Mouse (Mus musculus): Measurements from ENCODE around the gene Pdcl3.
A peak's percentile ranks its signal among the peaks of the same experiment; 100 is the strongest.

The Pdcl3 gene

DNA sequence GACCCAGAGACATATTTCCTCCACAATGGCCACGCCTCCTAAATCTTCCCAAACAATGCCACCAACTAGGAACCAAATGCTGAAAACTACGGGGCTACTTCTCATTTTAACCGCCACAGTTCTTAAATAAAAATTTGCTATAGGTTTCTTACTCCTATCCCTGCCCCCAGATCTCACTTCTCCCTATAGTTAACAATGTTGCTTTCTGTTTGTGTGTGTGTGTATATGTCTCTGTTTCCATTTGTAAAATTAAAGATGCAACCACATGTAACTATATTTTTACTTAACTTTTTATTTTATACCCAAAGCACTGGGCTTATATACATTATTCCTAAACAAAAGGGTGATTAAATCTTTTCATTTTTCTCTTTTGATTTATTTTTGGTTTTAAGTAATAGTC, at the start of gene Pdcl3:
TSS of gene Pdcl3 (plus strand) at position 301 of the 400 bp plus-strand sequence.
- DNase-seq (ENCODE audit: low read depth, low spot score) = no peak

DNA sequence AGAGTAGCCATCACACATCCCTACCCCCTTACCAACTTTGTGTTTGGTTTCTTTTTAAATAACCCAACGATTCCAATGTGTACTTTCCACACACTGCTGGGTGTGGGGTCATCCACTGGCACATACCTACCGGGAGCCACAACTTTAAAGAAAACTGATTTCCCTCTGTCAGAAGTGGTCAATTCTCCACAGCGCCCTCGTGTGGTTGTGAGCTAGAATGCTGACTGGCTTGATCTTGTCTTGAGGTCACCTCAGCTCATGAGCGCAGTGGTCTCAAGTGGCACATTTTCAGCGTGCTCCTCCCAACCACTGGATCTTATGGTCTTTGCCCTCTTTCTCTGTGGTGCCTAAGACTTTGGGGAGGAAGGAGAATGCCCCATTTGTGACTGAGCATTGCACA, 48.6 kb upstream of the Pdcl3 start:
- DNase-seq (ENCODE audit: low read depth, low spot score) = no peak

DNA sequence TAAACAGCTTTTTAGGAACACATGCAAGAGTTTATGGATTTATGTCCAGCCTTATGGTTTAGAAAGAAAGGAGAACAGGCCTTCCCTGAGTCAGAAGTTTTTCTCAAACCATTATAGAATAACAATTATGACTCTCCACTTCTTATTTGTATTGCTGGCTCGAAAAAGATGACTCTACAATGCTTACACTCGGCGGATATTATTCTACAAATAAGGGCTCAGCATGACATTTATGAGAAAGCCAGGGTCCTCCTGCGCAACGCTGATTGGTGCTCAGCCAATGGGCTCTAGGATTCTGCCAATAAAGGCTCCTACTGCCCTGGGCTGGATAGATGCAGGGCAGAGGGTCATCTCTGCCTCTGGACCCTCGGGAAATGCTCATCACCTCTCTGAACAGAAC, 46.6 kb upstream of the Pdcl3 start, which contains the start of gene Nms:
TSS of gene Nms (plus strand) at position 301 of the 400 bp plus-strand sequence.
- DNase-seq (ENCODE audit: low read depth, low spot score) = no peak

DNA sequence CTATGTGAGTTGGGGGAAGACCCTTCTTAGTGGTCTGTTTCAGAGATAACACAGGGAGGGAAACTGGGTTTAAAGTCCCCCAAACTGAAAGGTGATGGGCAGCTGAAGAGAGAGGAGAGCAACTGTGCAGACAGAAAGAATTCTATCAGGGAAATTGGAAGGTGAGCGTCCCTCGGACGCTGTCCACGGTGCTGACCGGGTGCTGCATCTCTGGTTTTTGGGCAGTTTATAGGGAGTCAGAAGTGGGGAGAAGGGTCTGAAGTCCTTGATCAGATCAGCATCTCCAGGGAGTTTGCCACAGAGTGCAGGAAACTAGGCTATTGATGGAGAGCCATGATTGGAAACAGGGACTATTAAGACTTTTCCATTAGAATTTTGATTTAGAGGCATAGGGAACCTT, 45.8 kb upstream of the Pdcl3 start:
- DNase-seq (ENCODE audit: low read depth, low spot score) = no peak

DNA sequence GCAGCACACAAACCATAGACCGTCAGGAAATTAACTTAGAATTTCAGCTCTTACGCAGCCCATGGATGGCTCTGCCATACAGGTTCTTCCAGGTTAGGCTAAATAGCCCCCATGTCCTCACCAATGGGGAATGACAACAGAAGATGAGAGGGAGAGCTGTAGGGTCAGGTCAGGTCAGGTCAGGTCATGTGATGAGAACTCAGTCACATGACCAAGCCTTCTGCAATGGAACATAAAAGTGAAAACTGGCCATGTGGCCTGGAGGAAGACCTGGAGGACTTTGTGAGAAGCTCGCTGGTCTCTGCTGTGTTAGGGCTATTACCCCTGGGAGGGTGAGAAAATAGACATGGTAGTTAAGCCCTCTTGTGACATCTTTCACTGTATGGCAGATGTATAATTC, 29.0 kb upstream of the Pdcl3 start:
- DNase-seq (ENCODE audit: low read depth, low spot score) = no peak

DNA sequence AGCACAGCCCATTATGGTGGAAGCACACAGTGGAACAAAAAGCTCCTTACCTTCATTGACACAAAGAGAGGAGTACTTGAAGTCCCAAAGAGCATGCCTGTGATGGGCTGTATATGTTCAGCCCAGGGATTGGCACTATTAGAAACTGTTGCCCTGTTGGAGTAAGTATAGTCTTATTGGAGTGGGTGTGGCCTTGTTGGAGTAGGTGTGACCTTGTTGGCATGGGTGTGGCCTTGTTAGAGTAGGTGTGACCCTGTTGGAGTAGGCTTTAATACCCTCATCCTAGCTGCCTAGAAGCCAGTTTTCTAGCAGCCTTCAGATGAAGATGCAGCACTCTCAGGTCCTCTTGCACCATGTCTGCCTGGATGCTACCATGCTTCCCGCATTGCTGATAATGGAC, 16.3 kb upstream of the Pdcl3 start:
- no peak for DNase-seq (ENCODE audit: low read depth, low spot score)

DNA sequence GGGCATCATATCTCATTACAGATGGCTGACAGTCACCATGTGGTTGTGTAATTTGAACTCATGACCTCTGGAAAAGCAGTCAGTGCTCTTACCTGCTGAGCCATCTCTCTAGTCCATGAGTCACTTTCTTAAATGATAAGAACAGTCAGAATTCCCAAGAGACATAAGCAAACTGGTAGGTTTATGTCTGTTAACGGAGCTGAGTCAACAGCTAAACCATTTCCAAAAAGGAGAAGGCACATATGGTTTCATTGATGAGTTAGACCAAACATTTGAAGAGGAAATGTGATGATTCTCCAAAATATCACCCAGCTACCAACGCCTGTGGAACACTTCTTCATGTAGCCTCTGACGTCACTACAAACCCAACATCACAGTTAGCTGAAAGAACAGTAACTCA, 13.7 kb upstream of the Pdcl3 start:
- DNase-seq (ENCODE audit: low read depth, low spot score) = no peak

DNA sequence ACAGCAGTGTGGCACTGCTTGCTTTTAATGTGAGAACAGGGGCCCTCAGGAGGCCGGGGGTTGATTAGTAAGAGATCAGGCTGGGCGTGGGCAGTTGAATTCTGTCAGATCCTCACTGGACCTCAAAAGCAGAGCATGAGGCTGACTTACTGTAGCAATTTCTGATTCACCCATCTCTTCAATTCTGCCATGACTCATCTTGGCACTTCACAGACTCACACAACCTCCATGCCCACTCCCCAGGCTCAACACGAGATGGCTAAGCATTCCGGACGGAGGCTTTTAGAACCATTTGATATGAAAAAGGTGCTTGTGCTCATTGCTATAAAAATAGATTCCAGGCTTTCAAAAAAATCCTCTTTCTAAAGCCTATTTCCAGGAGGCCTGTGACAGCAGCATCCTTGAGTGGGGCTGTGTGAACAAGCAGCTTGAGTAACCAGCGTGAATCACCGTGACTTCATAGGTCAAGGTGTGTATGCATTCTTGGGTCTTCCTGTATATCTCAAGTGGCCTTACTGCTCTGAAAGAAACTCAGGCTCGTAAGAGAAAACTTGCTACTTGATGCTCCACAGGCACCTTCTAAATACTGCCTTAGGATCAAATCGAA, 12.3 kb upstream of the Pdcl3 start:
- no peak for DNase-seq (ENCODE audit: low read depth, low spot score)

DNA sequence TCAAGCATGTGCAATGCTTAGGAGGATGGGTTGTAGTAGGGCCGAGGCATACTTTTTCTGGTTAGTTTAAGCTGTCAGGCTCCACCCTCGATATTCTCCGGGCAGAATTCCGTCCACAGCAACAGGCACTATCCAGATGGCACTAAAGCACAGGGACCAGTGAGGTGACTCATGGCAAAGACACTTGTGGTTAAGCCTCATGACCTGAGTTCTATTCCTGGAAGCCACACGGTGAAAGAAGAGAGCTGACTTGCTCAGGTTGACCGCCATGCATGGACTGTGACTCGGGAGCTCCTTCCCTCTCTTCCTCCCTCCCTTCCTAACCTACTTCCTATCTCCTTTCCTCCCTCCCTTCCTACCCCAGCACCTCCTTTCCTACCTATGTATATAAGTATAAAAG, 5.5 kb upstream of the Pdcl3 start:
- no peak for DNase-seq (ENCODE audit: low read depth, low spot score)

DNA sequence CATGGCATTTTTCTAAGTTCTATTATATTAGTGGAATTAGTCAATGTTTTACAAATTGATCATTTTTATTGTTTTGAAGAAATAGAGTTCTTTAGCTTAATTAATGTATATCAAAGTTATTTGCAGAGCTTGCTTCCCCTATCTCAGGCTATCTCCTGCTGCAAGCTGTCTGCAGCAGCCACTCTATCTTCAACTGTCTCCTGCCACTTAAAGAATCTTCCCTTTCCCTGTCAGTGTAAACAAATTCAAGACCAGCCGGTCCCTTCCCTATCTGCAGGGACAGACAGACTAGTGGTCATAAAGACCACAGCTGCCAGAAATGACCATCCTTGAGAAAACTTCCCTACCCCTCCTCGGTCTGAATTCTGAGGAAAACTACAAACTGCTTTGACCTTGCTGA, 1.5 kb upstream of the Pdcl3 start:
- no peak for DNase-seq (ENCODE audit: low read depth, low spot score)

DNA sequence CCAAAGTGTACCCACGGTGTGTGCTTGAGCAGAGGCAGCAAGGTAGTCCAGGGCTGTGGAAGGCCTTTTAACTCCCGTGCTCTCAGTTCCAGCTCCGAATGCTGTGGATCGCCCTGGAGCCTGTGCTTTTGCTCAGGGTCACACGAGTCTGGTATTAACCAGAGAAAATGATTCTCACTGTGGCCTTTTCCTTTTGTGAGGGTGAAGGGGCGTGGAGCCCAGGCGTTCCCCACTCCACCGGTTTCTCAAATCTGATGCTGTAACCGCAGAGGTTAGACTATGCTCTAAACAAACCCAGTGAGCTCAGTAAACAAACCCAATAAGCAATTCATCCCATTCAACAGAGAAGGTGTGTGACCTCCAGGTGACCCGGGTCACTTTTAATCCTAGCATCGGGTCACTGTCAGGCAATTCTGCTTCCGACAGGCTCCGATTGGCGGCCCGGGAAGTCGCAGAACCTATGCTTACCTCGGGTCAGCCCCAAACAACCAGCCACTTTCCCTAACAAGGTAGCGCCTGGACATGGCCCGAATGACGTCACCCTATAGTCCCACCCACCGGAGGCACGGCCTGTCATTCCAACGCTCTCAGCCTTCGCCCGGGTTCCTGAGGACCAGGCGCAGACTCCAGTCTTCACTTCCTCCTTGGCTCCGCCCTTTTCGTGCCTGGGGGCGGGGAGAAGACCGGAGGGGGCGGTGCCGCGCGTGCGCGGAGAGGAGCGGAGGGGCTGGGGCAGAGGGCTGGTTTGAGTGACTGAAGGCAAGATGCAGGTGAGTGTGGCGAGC, 1.9 kb downstream of the Pdcl3 start:
- DNase-seq (ENCODE audit: low read depth, low spot score) = peak; percentile 90

DNA sequence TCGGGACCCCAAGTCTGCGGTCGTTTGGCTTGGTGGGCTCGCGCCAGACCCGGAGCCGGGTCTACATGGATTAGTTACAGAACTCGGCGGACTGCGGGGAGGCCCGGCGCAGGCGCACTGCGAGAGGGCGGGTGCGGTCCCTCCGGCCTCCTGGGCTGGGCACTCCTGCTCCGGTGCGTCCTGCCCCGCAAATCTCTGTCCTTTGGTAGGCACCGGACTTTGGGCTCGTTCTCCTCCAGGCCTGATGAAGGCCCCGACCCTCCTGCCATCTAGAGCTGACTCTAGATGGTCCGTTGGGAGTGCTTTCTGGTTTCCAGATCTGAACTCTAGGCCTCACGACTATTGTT, 2.4 kb downstream of the Pdcl3 start:
- no peak for DNase-seq (ENCODE audit: low read depth, low spot score)

DNA sequence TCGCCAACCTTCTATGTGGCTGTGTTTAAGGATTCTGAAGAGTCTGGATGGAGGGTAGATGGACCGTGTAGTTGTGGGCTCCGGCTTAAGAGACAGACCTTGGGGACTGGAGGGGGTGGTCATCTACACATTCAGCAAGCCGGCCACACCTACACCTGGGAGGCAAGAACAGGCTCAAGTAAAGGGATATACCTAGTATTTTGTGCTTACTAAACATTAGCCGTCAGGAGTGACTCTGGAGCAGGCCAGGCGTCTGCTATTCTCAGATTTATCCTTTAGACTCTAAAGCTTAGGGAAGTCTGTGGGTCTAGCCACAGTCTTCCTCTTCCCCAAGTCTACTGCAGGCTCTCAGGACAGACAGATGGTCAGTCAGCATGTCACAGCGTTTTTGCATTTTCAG, 2.9 kb downstream of the Pdcl3 start:
- DNase-seq (ENCODE audit: low read depth, low spot score) = no peak

DNA sequence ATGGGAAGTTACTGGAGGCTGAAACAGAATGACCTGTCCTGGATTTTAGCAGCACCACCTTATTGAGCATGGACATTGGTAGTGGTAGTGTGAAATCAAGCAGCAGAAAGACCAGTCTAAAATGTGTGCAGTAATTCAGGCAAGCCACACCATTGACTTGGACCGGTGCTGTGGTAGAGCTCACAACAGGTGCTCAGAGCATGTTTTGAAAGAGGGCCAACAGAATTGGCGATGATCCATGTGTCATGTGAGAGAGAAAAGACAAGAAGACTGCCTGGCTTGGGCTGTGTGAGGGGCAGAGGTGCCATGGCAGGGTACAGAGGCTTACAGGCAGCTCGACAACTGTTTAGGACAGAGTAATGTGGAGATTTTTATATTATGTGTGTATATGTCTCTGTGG, 7.0 kb downstream of the Pdcl3 start:
- DNase-seq (ENCODE audit: low read depth, low spot score) = no peak

DNA sequence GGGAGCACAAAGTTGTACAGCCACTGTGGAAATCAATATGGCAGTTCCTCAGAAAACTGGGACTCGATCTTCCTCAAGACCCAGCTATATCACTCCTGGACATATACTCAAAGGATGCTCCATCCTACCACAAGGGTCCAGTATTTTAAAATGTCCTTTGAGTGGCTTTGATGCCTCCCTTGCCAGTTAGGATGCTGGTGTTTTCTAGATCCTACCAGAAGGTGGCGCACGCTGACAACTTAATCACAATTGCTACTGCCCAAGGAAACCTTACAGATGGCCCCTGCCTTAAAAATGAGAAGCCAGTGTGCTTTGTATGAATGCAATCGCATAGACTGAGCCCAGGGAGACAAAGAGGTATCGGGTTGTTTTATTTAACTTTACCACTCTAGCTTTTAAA, 15.7 kb downstream of the Pdcl3 start:
- no peak for DNase-seq (ENCODE audit: low read depth, low spot score)

DNA sequence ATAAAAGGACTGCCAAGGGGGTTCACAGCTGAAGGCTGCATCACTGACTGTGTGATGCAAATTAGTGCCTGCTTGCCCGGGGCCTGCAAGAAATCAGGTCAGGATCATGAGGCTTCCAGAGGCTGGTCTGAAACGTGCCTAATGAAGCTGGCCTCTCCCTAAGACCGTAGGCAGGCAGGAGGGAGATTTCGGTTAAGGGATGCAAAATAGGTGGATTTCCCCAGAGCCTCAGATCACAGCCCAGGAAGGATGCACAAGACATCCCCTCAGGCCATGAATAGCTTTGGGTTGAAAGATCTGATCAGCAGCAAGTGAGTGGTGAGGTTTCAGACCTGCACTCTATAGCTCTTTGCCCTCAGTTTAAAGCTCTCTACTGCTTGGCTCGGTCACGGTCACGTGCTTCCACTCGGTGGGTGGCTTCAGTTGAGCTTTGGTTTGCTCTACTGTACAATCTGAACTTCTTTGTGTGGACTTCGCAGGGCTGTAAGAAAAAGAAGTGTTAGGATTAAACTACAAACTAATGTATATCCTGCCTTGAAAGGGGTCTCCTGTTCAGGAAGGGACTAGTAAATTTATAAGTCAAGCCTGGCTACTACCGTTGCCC, 20.4 kb downstream of the Pdcl3 start:
- DNase-seq (ENCODE audit: low read depth, low spot score) = no peak

DNA sequence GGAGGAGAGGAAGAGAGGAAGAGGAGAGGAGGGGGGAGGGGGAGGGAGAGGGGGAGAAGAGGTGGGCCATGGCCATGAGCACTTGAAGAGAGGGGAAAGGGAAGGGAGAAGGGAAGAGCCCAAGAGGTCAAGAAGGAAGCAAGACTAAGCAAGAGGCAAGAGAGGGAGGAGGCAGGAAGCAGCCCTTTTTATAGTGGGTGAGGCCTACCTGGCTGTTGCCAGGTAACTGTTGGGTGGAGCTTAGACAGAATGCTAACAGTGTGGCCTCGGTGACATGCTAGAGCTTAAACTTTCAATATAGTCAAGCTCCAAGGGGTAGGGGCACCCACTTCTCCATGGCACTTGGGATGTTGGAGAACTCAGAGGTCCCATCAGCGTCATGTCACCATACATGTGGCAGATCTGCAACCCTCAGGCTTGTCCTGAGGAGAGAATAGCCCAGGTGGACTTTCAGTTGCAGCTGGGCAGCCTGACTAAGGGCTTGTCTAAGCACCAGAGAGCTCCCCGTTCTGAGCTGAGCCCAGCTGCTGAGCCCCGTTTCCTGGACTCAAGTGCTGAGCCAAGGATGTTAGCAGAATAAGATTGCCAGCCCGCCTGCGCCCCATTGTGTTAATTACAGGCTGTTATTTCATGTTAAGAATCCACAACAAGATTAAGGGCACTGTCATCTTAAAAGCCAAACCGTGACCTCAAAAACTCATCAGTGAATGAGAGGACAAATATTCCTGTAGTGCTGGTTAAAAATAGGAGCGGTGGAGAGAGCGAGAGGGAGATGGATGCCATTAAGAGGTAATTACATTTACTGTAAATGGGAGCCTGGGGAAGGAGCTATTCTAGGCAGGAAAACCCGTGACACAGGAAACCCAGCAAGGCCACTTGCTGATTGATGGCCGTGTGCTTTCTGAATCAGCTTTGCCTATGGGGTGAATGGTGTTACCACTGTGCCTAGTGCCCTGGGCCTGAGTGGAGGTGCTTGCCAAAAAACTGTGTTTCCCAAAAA, 21.7 kb downstream of the Pdcl3 start:
- no peak for DNase-seq (ENCODE audit: low read depth, low spot score)

DNA sequence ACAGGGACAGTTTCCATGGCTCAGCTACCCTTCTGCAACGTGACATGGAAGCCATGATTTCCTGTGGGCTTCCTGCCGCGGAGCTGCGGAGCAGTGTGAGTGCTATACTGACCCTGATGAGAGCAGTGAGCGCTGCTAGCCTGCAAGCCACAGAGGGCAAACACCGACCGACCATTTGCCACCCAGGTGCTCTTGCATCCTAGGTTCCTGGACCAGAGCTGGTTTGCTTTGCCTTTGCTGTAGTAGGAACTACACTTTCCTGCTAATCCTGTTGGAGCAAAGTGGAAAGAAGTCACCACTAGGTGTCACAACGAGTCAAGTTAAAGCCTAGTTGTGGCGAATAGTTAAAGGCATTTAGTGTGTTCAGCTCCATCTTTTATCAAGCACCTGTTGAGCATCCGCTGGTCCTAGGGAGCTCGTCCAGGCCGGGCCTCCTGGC, 25.2 kb downstream of the Pdcl3 start:
- DNase-seq (ENCODE audit: low read depth, low spot score) = peak; percentile 77

DNA sequence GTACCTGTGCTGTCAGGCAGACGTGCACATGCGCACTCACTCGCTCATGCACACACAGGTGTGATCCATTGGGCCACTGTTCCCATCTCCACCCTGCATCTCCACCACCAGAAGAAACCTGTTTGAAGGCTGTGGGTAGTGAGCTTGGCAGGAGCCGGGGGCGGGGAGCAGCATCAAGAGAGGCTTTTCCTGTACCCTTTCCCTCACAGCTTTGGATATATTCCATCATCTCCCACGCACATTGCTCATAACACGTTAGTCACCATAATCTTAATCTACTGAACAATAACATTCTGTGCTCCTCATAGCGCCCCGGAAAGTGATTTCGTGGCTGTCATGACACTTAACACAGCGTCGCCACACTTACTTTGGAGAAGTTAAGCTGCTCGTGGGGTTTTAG, 27.2 kb downstream of the Pdcl3 start:
- DNase-seq (ENCODE audit: low read depth, low spot score) = no peak

DNA sequence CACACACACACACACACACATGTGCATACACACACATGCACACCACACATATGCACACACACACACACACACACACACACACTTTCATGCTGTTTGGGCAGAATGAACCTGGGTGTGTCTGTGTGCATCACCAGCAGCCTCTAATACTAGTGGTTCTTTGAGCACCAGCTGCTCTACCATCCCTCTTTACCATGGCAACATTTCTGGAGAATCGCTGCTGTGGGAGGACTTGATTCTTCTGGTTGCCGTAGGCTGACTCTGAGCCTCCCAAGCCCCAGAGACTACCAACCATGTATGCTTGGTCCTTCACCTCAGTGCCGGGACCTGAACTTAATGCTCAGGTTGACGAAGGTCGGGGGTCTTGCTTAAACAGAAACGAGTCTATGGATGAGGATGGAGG, 28.4 kb downstream of the Pdcl3 start:
- no peak for DNase-seq (ENCODE audit: low read depth, low spot score)

DNA sequence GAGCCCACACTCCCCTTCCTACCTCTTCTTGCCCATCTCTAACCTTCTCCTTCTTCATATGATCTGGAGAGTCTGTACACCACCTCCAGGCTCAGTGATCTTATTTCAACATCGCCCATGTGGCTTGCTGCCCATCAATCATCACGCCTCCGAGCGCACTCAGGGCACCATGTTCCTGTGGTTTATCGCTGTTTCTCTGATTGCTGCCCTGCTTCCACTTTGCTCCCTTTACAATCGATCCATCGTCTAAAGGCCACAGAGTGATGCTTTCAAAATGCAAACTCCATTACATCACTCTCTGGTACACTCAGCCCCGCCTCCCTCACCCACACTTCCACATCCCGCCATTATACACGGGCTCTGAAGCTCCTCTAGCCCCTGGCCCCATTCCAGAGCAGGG, 30.1 kb downstream of the Pdcl3 start:
- no peak for DNase-seq (ENCODE audit: low read depth, low spot score)

DNA sequence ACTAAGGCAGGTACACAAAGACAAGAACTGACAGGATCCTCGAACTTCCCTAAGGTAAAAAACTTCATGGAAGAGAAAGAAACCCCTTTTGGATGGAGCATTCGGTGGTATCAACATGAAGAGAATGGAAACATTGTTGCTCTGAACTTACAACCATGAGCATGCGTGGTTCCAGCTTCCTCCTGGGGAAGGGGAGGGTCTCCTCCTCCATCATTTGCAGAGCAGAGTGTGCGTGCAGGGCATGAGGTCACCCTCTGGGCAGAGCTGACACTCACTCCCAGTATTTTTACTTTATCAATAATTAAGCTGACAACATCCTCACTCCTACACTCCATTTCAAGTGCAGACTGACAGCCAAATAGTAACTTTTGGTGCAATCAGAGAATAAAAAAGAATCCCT, 32.5 kb downstream of the Pdcl3 start:
- no peak for DNase-seq (ENCODE audit: low read depth, low spot score)
